Mouse (Mus musculus): ENCODE data around the gene Rbmxl2. TPM values are rescaled to one million over a fixed set of nuclear protein-coding genes. Genes with fewer than 3 reads are reported as not detected.

Rbmxl2 gene
- not detected in 2 replicates for polyA plus RNA-seq (2012; rRNA removed)

DNA sequence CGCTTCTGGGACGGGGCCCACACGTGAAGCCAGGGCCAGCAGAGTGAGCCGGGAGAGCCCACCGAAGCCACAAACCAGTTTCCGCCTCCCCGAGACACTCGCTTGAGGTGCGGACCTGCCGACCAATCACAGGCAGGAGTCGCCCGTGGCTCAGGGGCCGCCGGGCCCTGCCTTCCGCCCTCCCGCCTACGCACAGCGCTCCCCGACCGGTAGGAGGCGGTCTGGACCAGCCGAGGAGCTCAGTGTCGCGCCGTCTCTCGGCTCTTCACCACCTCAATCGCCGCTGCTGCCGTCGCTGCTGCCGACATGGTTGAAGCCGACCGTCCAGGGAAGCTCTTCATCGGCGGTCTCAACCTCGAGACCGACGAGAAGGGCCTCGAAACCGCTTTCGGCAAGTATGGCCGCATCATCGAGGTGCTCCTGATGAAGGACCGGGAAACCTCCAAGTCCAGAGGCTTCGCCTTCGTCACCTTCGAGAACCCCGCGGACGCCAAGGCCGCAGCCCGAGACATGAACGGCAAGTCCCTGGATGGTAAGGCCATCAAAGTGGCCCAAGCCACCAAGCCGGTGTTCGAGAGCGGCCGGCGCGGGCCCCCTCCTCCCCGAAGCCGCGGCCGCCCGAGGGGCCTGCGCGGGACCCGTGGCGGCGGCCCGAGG lies at the start of gene Rbmxl2:
TSS of gene Rbmxl2 (plus strand) at position 242 of the 657 bp plus-strand sequence.
- H3K4me1 ChIP-seq (ENCODE audit: control insufficient read depth, insufficient read depth, low read length), result no peaks in the 10 kb centered on the region
- no peak within 1 kb of the TSS for H3K27ac ChIP-seq (ENCODE audit: insufficient read depth, low read length)
- TF ChIP-seq CTCF (IDR thresholded peaks at IDR 0.05; ENCODE audit: extremely low read depth, insufficient read depth, low read length) (no peak), POLR2A (IDR thresholded peaks at IDR 0.05; ENCODE audit: extremely low read depth, insufficient read depth, low read length) (no peak)
- no peak within 1 kb of the TSS for H3K4me3 ChIP-seq (ENCODE audit: insufficient read depth, low read length)

DNA sequence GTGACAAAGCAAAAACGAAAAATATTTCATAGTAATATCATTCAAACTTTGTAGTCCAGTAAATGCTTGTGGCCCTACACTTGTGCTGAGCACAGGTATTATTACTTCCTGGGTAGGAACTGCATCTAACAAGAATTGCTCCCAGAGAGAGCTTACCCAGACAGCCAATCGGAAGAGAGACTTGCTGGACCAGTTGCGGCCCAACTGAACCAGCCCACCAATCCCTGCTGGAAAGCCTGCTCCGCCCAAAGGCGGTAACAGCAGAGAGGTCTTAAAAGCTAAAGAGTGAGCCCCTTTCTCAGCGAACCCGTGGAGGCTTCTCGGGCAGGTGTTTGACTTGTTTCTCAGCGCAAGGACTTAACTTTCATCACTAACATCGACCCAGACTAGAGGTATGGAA lies 42.6 kb upstream of the Rbmxl2 start, which contains the start of gene Nlrp14:
TSS of gene Nlrp14 (plus strand) at position 301 of the 400 bp plus-strand sequence.
- TF ChIP-seq CTCF (IDR thresholded peaks at IDR 0.05; ENCODE audit: extremely low read depth, insufficient read depth, low read length), result no peak
- no peak for TF ChIP-seq POLR2A (IDR thresholded peaks at IDR 0.05; ENCODE audit: extremely low read depth, insufficient read depth, low read length)
- no peaks in the 10 kb centered on the region for H3K4me1 ChIP-seq (ENCODE audit: control insufficient read depth, insufficient read depth, low read length)
- no peak within 1 kb of the TSS for H3K4me3 ChIP-seq (ENCODE audit: insufficient read depth, low read length)
- H3K27ac ChIP-seq (ENCODE audit: insufficient read depth, low read length), result no peak within 1 kb of the TSS

DNA sequence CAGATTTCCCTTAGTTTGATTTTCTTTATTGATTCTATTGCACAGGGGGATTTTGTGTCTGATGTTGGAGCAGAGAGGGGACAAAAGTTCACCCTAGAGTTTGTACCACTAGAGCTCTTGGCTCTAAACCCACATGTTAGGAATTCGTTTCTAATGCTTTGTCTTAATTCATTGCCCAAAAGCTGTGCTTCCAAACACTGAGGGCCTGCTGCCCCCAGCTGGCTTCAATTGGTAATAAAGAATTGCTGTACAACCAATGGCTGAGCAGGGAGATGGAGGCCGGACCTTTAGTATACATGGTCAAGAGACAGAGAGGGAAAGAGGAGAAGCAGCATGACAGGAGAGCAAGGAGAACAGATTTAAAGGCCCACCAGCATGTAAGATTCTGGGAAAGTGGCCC lies 28.8 kb upstream of the Rbmxl2 start:
- TF ChIP-seq CTCF (IDR thresholded peaks at IDR 0.05; ENCODE audit: extremely low read depth, insufficient read depth, low read length), result no peak
- TF ChIP-seq POLR2A (IDR thresholded peaks at IDR 0.05; ENCODE audit: extremely low read depth, insufficient read depth, low read length), result no peak
- Histone ChIP-seq H3K4me3 (ENCODE audit: insufficient read depth, low read length) (no peak overlapping the region), H3K4me1 (ENCODE audit: control insufficient read depth, insufficient read depth, low read length) (no peaks in the 10 kb centered on the region), H3K27ac (ENCODE audit: insufficient read depth, low read length) (no peak overlapping the region)

DNA sequence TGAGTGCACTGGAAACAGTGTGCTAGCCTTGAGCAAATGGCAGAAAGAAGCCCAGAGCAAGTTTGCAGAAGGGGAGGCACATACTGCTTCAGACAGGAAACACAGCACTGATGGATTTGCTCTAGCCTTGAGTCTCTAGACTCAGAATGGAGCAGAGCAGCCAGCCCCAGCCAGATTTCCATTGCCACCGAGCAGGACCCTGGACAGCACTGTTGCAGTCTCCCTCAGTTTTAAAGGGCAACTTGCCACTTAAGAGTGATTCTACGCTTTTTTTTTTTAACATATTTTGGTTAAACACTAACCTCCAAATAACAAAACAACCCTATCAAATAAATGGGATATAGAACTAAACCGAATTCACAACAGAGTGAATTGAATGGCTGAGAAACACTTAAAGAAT lies 7.4 kb upstream of the Rbmxl2 start:
- Histone ChIP-seq H3K27ac (ENCODE audit: insufficient read depth, low read length) (no peak overlapping the region), H3K4me3 (ENCODE audit: insufficient read depth, low read length) (no peak overlapping the region), H3K4me1 (ENCODE audit: control insufficient read depth, insufficient read depth, low read length) (no peaks in the 10 kb centered on the region)
- TF ChIP-seq POLR2A (IDR thresholded peaks at IDR 0.05; ENCODE audit: extremely low read depth, insufficient read depth, low read length), result no peak
- TF ChIP-seq CTCF (IDR thresholded peaks at IDR 0.05; ENCODE audit: extremely low read depth, insufficient read depth, low read length), result no peak

DNA sequence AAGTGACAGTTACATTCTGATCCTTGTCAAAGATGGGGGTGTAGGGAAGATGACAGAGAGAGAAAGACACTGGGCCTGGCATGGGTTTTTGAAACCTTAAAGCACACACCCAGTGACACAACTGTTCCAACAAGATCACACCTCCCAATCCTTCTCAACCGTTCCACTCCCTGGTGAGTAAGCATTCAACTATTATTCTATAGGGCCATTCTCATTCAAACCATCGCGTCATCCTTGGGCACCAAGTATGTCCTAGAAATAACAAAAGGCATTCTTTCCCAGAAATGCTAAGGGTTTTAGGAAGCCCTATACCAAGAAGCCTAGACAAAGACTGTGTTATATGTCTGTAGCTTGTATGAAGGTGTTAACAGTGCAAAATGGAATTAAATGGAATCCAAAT lies 1.4 kb upstream of the Rbmxl2 start:
- Histone ChIP-seq H3K4me1 (ENCODE audit: control insufficient read depth, insufficient read depth, low read length) (no peaks in the 10 kb centered on the region), H3K27ac (ENCODE audit: insufficient read depth, low read length) (no peak overlapping the region), H3K4me3 (ENCODE audit: insufficient read depth, low read length) (no peak overlapping the region)
- no peak for TF ChIP-seq POLR2A (IDR thresholded peaks at IDR 0.05; ENCODE audit: extremely low read depth, insufficient read depth, low read length)
- TF ChIP-seq CTCF (IDR thresholded peaks at IDR 0.05; ENCODE audit: extremely low read depth, insufficient read depth, low read length), result no peak

DNA sequence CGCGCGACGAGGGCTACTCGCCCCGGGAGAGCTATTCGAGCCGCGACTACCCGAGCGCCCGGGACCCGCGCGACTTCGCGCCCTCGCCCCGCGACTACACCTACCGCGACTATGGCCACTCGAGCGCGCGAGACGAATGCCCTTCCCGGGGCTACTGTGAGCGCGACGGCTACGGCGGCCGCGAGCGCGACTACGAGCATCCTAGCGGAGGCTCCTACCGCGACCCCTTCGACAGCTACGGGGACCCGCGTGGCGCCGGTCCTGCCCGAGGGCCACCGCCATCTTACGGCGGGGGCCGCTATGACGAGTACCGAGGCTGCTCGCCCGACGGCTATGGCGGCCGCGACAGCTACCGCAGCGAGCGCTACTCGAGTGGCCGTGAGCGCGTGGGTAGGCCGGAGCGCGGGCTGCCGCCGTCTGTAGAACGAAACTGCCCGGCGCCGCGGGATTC lies 906 bp downstream of the Rbmxl2 start:
- TF ChIP-seq POLR2A (IDR thresholded peaks at IDR 0.05; ENCODE audit: extremely low read depth, insufficient read depth, low read length), result no peak
- TF ChIP-seq CTCF (IDR thresholded peaks at IDR 0.05; ENCODE audit: extremely low read depth, insufficient read depth, low read length), result no peak
- Histone ChIP-seq H3K4me3 (ENCODE audit: insufficient read depth, low read length) (no peak overlapping the region), H3K4me1 (ENCODE audit: control insufficient read depth, insufficient read depth, low read length) (no peaks in the 10 kb centered on the region), H3K27ac (ENCODE audit: insufficient read depth, low read length) (no peak overlapping the region)

DNA sequence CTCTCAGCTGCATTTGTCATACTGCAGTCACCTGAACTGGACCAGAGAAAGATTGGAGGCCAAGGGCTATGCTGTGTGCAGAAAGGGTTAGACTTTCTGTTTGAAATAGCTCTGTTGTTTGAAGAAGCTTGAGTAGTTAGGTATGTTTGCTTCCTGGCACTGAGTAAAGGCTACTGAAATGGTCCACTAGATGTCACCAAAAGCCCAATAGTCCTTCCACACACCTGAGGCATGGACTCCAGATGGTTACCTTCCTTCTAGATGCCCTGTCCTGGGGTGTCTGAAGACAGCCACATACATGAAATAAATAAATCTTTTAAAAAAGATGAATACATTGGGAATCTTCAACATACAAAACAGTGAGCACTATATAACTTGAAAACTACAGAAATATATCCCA lies 6.5 kb downstream of the Rbmxl2 start:
- Histone ChIP-seq H3K4me1 (ENCODE audit: control insufficient read depth, insufficient read depth, low read length) (no peaks in the 10 kb centered on the region), H3K4me3 (ENCODE audit: insufficient read depth, low read length) (no peak overlapping the region), H3K27ac (ENCODE audit: insufficient read depth, low read length) (no peak overlapping the region)
- TF ChIP-seq CTCF (IDR thresholded peaks at IDR 0.05; ENCODE audit: extremely low read depth, insufficient read depth, low read length) (peak; percentile 62; the same call in 1 of the 2 replicates), POLR2A (IDR thresholded peaks at IDR 0.05; ENCODE audit: extremely low read depth, insufficient read depth, low read length) (no peak)

DNA sequence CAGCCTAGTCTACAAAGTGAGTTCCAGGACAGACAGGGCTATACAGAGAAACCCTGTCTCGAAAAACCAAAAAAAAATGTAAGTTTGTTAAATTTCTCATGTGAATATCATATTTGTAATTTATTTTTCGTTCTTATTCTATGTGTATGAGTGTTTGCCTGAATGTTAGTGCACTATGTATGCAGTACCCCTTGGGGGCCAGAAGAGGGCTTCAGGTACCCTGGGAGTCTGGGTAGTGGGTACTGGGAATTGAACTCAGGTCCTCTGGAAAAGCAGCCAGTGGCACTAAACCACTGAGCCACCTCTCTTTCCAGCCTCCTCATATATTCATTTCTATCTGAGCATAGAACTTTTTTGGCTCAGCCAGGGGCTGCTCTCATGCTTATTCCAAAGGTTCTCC lies 7.6 kb downstream of the Rbmxl2 start:
- no peak for TF ChIP-seq POLR2A (IDR thresholded peaks at IDR 0.05; ENCODE audit: extremely low read depth, insufficient read depth, low read length)
- TF ChIP-seq CTCF (IDR thresholded peaks at IDR 0.05; ENCODE audit: extremely low read depth, insufficient read depth, low read length), result no peak
- H3K4me1 ChIP-seq (ENCODE audit: control insufficient read depth, insufficient read depth, low read length), result no peaks in the 10 kb centered on the region
- H3K27ac ChIP-seq (ENCODE audit: insufficient read depth, low read length), result no peak overlapping the region
- H3K4me3 ChIP-seq (ENCODE audit: insufficient read depth, low read length), result no peak overlapping the region

DNA sequence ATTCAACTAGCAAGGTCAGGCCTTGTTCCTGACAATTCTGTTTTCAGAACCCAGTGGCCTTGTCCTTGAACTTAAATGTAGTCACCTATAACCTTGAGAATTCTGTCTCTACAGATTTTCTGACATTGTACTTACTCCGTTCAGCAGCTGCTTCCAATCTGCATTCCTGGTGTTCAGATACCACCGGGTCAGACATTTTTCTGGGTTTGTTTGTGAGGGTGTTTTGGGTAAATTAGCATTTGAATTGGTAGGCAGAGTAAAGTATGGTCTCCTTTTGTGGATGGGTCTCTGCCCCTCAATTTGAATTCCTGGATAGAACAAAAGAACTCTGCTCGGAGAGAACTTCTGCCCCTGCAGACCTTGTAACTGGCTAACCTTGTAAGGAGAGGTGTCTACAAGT lies 27.6 kb downstream of the Rbmxl2 start:
- no peak overlapping the region for H3K27ac ChIP-seq (ENCODE audit: insufficient read depth, low read length)
- no peaks in the 10 kb centered on the region for H3K4me1 ChIP-seq (ENCODE audit: control insufficient read depth, insufficient read depth, low read length)
- TF ChIP-seq POLR2A (IDR thresholded peaks at IDR 0.05; ENCODE audit: extremely low read depth, insufficient read depth, low read length), result no peak
- no peak for TF ChIP-seq CTCF (IDR thresholded peaks at IDR 0.05; ENCODE audit: extremely low read depth, insufficient read depth, low read length)
- H3K4me3 ChIP-seq (ENCODE audit: insufficient read depth, low read length), result no peak overlapping the region

DNA sequence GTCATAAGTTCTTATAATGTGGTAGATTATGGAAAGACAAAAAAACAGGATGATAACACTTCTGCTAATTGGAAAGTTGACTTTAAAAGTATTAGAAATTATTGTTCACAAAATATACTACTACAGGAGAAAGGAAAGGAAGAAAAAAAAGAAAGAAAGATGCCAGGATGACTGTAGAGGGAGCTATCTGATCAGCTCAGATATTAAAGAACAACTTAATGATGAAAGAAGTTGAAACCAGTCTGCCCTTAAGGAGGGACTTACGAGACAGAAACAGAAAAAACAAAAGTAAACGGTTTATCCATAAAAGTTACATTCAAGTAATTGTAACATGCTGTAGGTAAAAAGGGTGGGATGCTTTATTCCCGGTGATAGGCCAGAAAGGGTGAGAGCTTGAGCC lies 28.3 kb downstream of the Rbmxl2 start:
- no peak for TF ChIP-seq POLR2A (IDR thresholded peaks at IDR 0.05; ENCODE audit: extremely low read depth, insufficient read depth, low read length)
- TF ChIP-seq CTCF (IDR thresholded peaks at IDR 0.05; ENCODE audit: extremely low read depth, insufficient read depth, low read length), result no peak
- Histone ChIP-seq H3K4me3 (ENCODE audit: insufficient read depth, low read length) (no peak overlapping the region), H3K4me1 (ENCODE audit: control insufficient read depth, insufficient read depth, low read length) (no peaks in the 10 kb centered on the region), H3K27ac (ENCODE audit: insufficient read depth, low read length) (no peak overlapping the region)
